Mouse (Mus musculus): ENCODE measurements around the gene Dusp3.

GRCm38 (mm10) chr11:101935743-101936142 lies 51.1 kb downstream of the Dusp3 start:
- TF ChIP-seq EP300 (IDR thresholded peaks at IDR 0.05; ENCODE audit: low read depth in 1 of 2, low read length in 2 of 2), result no peak
- no peak for TF ChIP-seq MAZ (IDR thresholded peaks at IDR 0.05; ENCODE audit: low read depth, low read length)
- TF ChIP-seq ELF1 (IDR thresholded peaks at IDR 0.05; ENCODE audit: low read depth, low read length), result no peak
- no peak for TF ChIP-seq TCF12 (IDR thresholded peaks at IDR 0.05; ENCODE audit: low read depth, low read length)
- no peak for TF ChIP-seq CTCF (IDR thresholded peaks at IDR 0.05 in 2 of 3, conservative IDR thresholded peaks at IDR 0.05 in 1 of 3; ENCODE audit: control insufficient read depth in 1 of 3, insufficient read depth in 1 of 3, low read depth in 2 of 3, low read length in 3 of 3, poor library complexity in 1 of 3, severe bottlenecking in 1 of 3)
- no peak for TF ChIP-seq MAX (IDR thresholded peaks at IDR 0.05; ENCODE audit: low read length)

Data from MEL (cell line).